Comparison of ENCODE assay signal across 9 mouse cellular contexts in genomic region chr2:181670913-181671311, GRCm38 (mm10). TPM values are rescaled to one million over a fixed set of nuclear protein-coding genes. Genes with fewer than 3 reads are reported as not detected.
DNase-seq lines count a peak whose midpoint lies in the region; ATAC-seq and TF ChIP-seq lines count a peak whose summit lies in the region.
"Had no signal": no experiment of that assay in that cellular context is flagged by ENCODE, and none has a peak within 500 bp of the region (broad histone marks: within the 10 kb centered on the region; RNA-seq: fewer than 3 reads in every experiment).

No protein-coding gene starts in this region.

- H3K4me1 ChIP-seq in kidney, adult 2 months (ENCODE audit: control insufficient read depth, insufficient read depth, low read length) = no peaks in the 10 kb centered on the region
- H3K4me1 ChIP-seq in hindbrain, embryonic 12.5 days = peaks cover 33% of the 10 kb centered on the region
- 0 out of 2 replicates have a peak, but pooled peaks cover 9% of the 10 kb centered on the region for H3K4me1 ChIP-seq in midbrain, embryonic 14.5 days (ENCODE audit: control insufficient read depth, insufficient read depth, low read length)

- no peaks in the 10 kb centered on the region for H3K36me3 ChIP-seq in kidney, adult 2 months (ENCODE audit: control insufficient read depth, insufficient read depth, low read length)
- H3K36me3 ChIP-seq in hindbrain, embryonic 12.5 days = no peaks in the 10 kb centered on the region
- no peaks in the 10 kb centered on the region for H3K36me3 ChIP-seq in midbrain, embryonic 14.5 days (ENCODE audit: control insufficient read depth, insufficient read depth, low read length)
- H3K36me3 ChIP-seq: G1E had no signal

- H3K27ac ChIP-seq in kidney, adult 2 months (ENCODE audit: insufficient read depth, low read depth, low read length) = peak overlapping the region; percentile 66
- H3K27ac ChIP-seq in hindbrain, embryonic 12.5 days = no peak overlapping the region
- no peak overlapping the region for H3K27ac ChIP-seq in midbrain, embryonic 14.5 days (replicated peaks; ENCODE audit: low read depth, low read length)

- H3K9me3 ChIP-seq in hindbrain, embryonic 12.5 days (replicated peaks) = no peaks in the 10 kb centered on the region
- H3K9me3 ChIP-seq in midbrain, embryonic 14.5 days (ENCODE audit: control insufficient read depth, low read length) = no peaks in the 10 kb centered on the region

- H3K4me2 ChIP-seq in hindbrain, embryonic 12.5 days (replicated peaks) = peak overlapping the region; percentile 72
- H3K4me2 ChIP-seq in midbrain, embryonic 14.5 days (ENCODE audit: low read length) = peak overlapping the region; percentile 52

- no peak for TF ChIP-seq CTCF in kidney, adult 2 months (conservative IDR thresholded peaks at IDR 0.05; ENCODE audit: insufficient read depth, insufficient read length, low read depth, low read length)
- TF ChIP-seq CTCF in brain, embryonic 14.5 days (IDR thresholded peaks at IDR 0.05; ENCODE audit: borderline replicate concordance, extremely low read depth, insufficient read depth, insufficient read length) = no peak

- no peaks in the 10 kb centered on the region; the same call in 1 of the 2 replicates for H3K27me3 ChIP-seq in kidney, adult 2 months (replicated peaks; ENCODE audit: control insufficient read depth, insufficient read depth, low read length)
- H3K27me3 ChIP-seq in hindbrain, embryonic 12.5 days = peaks cover 61% of the 10 kb centered on the region
- peaks cover 54% of the 10 kb centered on the region for H3K27me3 ChIP-seq in midbrain, embryonic 14.5 days (ENCODE audit: control insufficient read depth, insufficient read depth, low read length)

- peak overlapping the region; percentile 30 for H3K4me3 ChIP-seq in kidney, adult 2 months (ENCODE audit: insufficient read depth, low read depth, low read length)
- peak overlapping the region; percentile 41 for H3K4me3 ChIP-seq in hindbrain, embryonic 12.5 days
- H3K4me3 ChIP-seq in midbrain, embryonic 14.5 days (replicated peaks; ENCODE audit: low read depth, low read length) = peak overlapping the region; percentile 28

- no peak for TF ChIP-seq POLR2A in kidney, adult 2 months (IDR thresholded peaks at IDR 0.05; ENCODE audit: low read depth, low read length)
- TF ChIP-seq POLR2A in brain, embryonic 14.5 days (IDR thresholded peaks at IDR 0.05; ENCODE audit: borderline replicate concordance, extremely low read depth, insufficient read depth, insufficient read length, poor library complexity, severe bottlenecking) = no peak

- H3K9ac ChIP-seq in hindbrain, embryonic 12.5 days = peak overlapping the region; percentile 50; the same call in 1 of the 2 replicates
- H3K9ac ChIP-seq in midbrain, embryonic 14.5 days (replicated peaks; ENCODE audit: low read length) = peak overlapping the region; percentile 10; the same call in 1 of the 2 replicates

- no peak for DNase-seq in kidney, adult 2 months
- no peak for DNase-seq in kidney, postnatal 14 days
- peak; percentile 27 for DNase-seq in brain, embryonic 14.5 days (ENCODE audit: low read depth)
- peak; percentile 42 for DNase-seq in midbrain, embryonic 14.5 days
- DNase-seq in yolk sac, embryonic 10.5 days (ENCODE audit: low spot score) = no peak
- DNase-seq in cerebellum, adult 8-10 months = no peak
- DNase-seq in frontal cortex, adult 2 months (ENCODE audit: extremely low spot score in 1 of 2, low spot score in 1 of 2) = no peak

- under 1% methylated on average over 41 of the region's 41 CpGs for WGBS in kidney, adult 2 months
- WGBS in hindbrain, embryonic 12.5 days = 2% methylated on average over 41 of the region's 41 CpGs
- WGBS in midbrain, embryonic 14.5 days = 1% methylated on average over 41 of the region's 41 CpGs

- ATAC-seq in hindbrain, embryonic 12.5 days (ENCODE audit: low FRiP score) = no peak
- ATAC-seq in midbrain, embryonic 14.5 days (ENCODE audit: low FRiP score, low TSS enrichment) = no peak

RNA-seq across cellular contexts. Expression of gene Sox18, which starts 0.5 kb away (rescaled TPM):
- polyA plus RNA-seq in kidney, adult 2 months (2012; rRNA removed) = 53.9 and 59.0 TPM in 2 replicates
- 26.8 and 31.6 TPM in 2 replicates for polyA plus RNA-seq in brain, embryonic 14.5 days (2012; rRNA removed)
- polyA plus RNA-seq in hindbrain, embryonic 12.5 days (2016; fragmentation: Nextera tagmentation; extraction: Ambion mirVana) = 21.4 and 22.0 TPM in 2 replicates
- polyA plus RNA-seq in midbrain, embryonic 14.5 days (2014; fragmentation: Nextera tagmentation; extraction: Ambion mirVana) = 10.6 and 16.3 TPM in 2 replicates
- polyA plus RNA-seq in frontal cortex, adult 2 months (2012; rRNA removed) = 20.4 and 22.5 TPM in 2 replicates
- polyA plus RNA-seq: G1E had no signal

RNA-seq across cellular contexts. Expression of gene Tcea2, which starts 9.2 kb away (rescaled TPM):
- polyA plus RNA-seq in kidney, adult 2 months (2012; rRNA removed) = 19.2 and 19.5 TPM in 2 replicates
- 55.9 and 82.2 TPM in 2 replicates for polyA plus RNA-seq in brain, embryonic 14.5 days (2012; rRNA removed)
- polyA plus RNA-seq in hindbrain, embryonic 12.5 days (2016; fragmentation: Nextera tagmentation; extraction: Ambion mirVana) = 27.7 and 29.9 TPM in 2 replicates
- 37.4 and 44.9 TPM in 2 replicates for polyA plus RNA-seq in midbrain, embryonic 14.5 days (2014; fragmentation: Nextera tagmentation; extraction: Ambion mirVana)
- polyA plus RNA-seq in frontal cortex, adult 2 months (2012; rRNA removed) = 155 and 160 TPM in 2 replicates

RNA-seq across cellular contexts. Expression of gene Gm29797, which starts 14.1 kb away (rescaled TPM):
- polyA plus RNA-seq in kidney, adult 2 months (2012; rRNA removed) = 0.11 TPM in 1 of 2 replicates, not detected in the other
- 0.10 and 0.27 TPM in 2 replicates for polyA plus RNA-seq in brain, embryonic 14.5 days (2012; rRNA removed)
- 0.30 and 0.43 TPM in 2 replicates for polyA plus RNA-seq in hindbrain, embryonic 12.5 days (2016; fragmentation: Nextera tagmentation; extraction: Ambion mirVana)
- polyA plus RNA-seq in midbrain, embryonic 14.5 days (2014; fragmentation: Nextera tagmentation; extraction: Ambion mirVana) = not detected in 2 replicates
- not detected in 2 replicates for polyA plus RNA-seq in frontal cortex, adult 2 months (2012; rRNA removed)

RNA-seq across cellular contexts. Expression of gene Rgs19, which starts 22.9 kb away (rescaled TPM):
- 21.5 and 24.0 TPM in 2 replicates for polyA plus RNA-seq in kidney, adult 2 months (2012; rRNA removed)
- polyA plus RNA-seq in brain, embryonic 14.5 days (2012; rRNA removed) = 75.9 and 87.7 TPM in 2 replicates
- polyA plus RNA-seq in hindbrain, embryonic 12.5 days (2016; fragmentation: Nextera tagmentation; extraction: Ambion mirVana) = 49.4 and 54.4 TPM in 2 replicates
- 57.0 and 72.9 TPM in 2 replicates for polyA plus RNA-seq in midbrain, embryonic 14.5 days (2014; fragmentation: Nextera tagmentation; extraction: Ambion mirVana)
- polyA plus RNA-seq in frontal cortex, adult 2 months (2012; rRNA removed) = 42.6 and 53.6 TPM in 2 replicates

RNA-seq across cellular contexts. Expression of gene Lkaaear1, which starts 27.3 kb away (rescaled TPM):
- polyA plus RNA-seq in kidney, adult 2 months (2012; rRNA removed) = not detected in 2 replicates
- not detected in 2 replicates for polyA plus RNA-seq in brain, embryonic 14.5 days (2012; rRNA removed)
- not detected in 2 replicates for polyA plus RNA-seq in hindbrain, embryonic 12.5 days (2016; fragmentation: Nextera tagmentation; extraction: Ambion mirVana)
- not detected in 2 replicates for polyA plus RNA-seq in midbrain, embryonic 14.5 days (2014; fragmentation: Nextera tagmentation; extraction: Ambion mirVana)
- not detected in 2 replicates for polyA plus RNA-seq in frontal cortex, adult 2 months (2012; rRNA removed)
- polyA plus RNA-seq: G1E had no signal

Comparison
In these comparisons a context has a peak if more than half of its experiments do, and no peak if none do; other contexts are left out.
1. DNase-seq: peak in brain, embryonic 14.5 days (single experiment) and midbrain, embryonic 14.5 days (single experiment); none in kidney, adult 2 months (single experiment), kidney, postnatal 14 days (single experiment), yolk sac, embryonic 10.5 days (single experiment), cerebellum, adult 8-10 months (single experiment) and frontal cortex, adult 2 months (0 of 2).
2. Peak in every context shown above with its lines, with median percentiles within 50 percentile points of each other: H3K4me3 ChIP-seq.